Mouse (Mus musculus): Measurements from ENCODE around the gene Pycr1.

Pycr1 gene

GRCm38 (mm10) chr11:120657301-120657700, 13.7 kb upstream of the Pycr1 start:
- no peak for DNase-seq (ENCODE audit: low read depth, low spot score)

GRCm38 (mm10) chr11:120654741-120655140, 11.2 kb upstream of the Pycr1 start:
- DNase-seq (ENCODE audit: low read depth, low spot score) = no peak

GRCm38 (mm10) chr11:120651872-120652271, 8.3 kb upstream of the Pycr1 start:
- DNase-seq (ENCODE audit: low read depth, low spot score) = no peak

GRCm38 (mm10) chr11:120648001-120648476, 4.5 kb upstream of the Pycr1 start, which contains the start of gene Myadml2:
Gene Myadml2 (minus strand): TSS chr11:120648158.
- no peak for DNase-seq (ENCODE audit: low read depth, low spot score)

- DNase-seq (ENCODE audit: low read depth, low spot score) = no peak
These were observed 3.7 kb upstream of the Pycr1 start for GRCm38 (mm10) chr11:120647047-120647830.

GRCm38 (mm10) chr11:120642939-120643600, 499 bp downstream of the Pycr1 start:
- DNase-seq (ENCODE audit: low read depth, low spot score) = no peak

- DNase-seq (ENCODE audit: low read depth, low spot score) = no peak
These were observed 1.7 kb downstream of the Pycr1 start for GRCm38 (mm10) chr11:120641869-120642268.

GRCm38 (mm10) chr11:120641255-120641654, 2.3 kb downstream of the Pycr1 start:
- no peak for DNase-seq (ENCODE audit: low read depth, low spot score)

GRCm38 (mm10) chr11:120634810-120635209, 8.8 kb downstream of the Pycr1 start:
- no peak for DNase-seq (ENCODE audit: low read depth, low spot score)

- peak; percentile 85 for DNase-seq (ENCODE audit: low read depth, low spot score)
These were observed 9.8 kb downstream of the Pycr1 start, which contains the start of gene Mafg for GRCm38 (mm10) chr11:120633520-120634343. Gene Mafg (minus strand): TSS chr11:120633600.

- no peak for DNase-seq (ENCODE audit: low read depth, low spot score)
These were observed 10.7 kb downstream of the Pycr1 start for GRCm38 (mm10) chr11:120632559-120633519.

- DNase-seq (ENCODE audit: low read depth, low spot score) = no peak
These were observed 11.7 kb downstream of the Pycr1 start for GRCm38 (mm10) chr11:120631726-120632448.

- DNase-seq (ENCODE audit: low read depth, low spot score) = no peak
These were observed 12.5 kb downstream of the Pycr1 start for GRCm38 (mm10) chr11:120630881-120631725.

- DNase-seq (ENCODE audit: low read depth, low spot score) = no peak
These were observed 13.1 kb downstream of the Pycr1 start for GRCm38 (mm10) chr11:120630401-120630871.

- no peak for DNase-seq (ENCODE audit: low read depth, low spot score)
These were observed 13.7 kb downstream of the Pycr1 start for GRCm38 (mm10) chr11:120629911-120630310.

GRCm38 (mm10) chr11:120629341-120629730, 14.2 kb downstream of the Pycr1 start:
- DNase-seq (ENCODE audit: low read depth, low spot score) = no peak

GRCm38 (mm10) chr11:120628601-120629340, 14.8 kb downstream of the Pycr1 start:
- DNase-seq (ENCODE audit: low read depth, low spot score) = no peak

Data from retina, adult 2 months (tissue).